Mouse (Mus musculus): ENCODE measurements around the gene Wdfy3. TPM values are rescaled to one million over a fixed set of nuclear protein-coding genes. Genes with fewer than 3 reads are reported as not detected.
"Not testable (repeated sequence)": the region's sequence is repeated elsewhere in the genome, so short reads cannot be mapped to it uniquely, and the experiment has no call there.

Gene Wdfy3
- polyA plus RNA-seq, 1 experiment: 24.7 TPM

DNA sequence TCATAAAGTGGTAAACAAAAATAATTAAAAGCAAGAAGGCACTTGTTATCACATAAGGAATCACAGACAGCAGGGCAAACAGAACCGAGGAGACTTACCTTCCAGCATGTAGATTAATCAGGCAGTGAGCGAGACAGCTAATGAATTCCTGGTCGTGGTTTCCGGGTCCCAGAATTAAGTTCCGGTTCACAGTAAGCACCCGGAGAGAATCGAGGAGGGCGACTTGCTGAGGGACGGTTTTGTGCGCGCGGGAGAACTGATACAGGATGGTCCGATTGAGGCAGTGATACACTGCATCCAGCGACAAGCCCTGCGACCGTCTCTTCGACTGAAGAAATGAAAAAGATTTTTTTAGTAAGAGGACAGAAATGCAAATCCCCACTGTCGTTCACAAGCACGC lies 181.7 kb downstream of the Wdfy3 start:
- no peak for DNase-seq (ENCODE audit: low spot score)

DNA sequence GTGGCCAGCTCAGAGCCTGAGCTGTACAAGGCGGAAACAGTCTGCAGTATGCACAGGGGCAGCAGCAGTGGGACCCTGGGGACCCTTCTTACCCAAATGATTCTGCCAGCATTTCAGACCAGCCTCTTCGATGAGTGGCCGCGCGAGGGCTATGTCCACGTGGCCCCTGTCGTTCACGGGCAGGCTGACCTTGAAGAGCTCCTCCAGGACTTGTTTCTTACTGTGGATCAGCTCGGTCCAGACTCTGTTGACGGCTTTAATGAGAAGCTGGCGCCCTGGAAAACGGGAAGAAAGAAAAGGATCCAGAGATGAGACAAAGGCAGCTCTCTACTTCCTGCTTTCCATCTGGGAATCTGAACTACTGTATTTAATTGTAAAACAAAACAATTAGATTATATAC lies 184.7 kb downstream of the Wdfy3 start:
- no peak for DNase-seq (ENCODE audit: low spot score)

DNA sequence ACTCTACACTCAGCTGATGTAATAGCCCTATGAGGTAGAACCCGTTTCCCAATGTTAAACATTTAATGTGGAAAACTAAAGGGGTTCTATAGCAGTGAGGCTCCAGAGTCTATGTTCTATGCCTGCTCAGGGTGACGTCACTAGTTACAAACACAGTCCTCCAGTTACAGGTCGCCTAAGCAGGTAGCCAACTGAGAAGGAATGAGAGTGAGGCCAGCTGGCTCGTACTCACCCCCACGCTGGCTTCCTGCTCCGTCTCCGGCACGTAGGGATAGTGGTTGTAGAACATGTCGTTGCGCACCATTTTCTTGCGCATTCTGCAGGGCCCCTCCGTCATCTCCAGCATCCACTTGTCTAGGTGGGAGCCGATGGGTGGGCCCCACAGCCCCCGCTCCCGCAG lies 187.5 kb downstream of the Wdfy3 start:
- DNase-seq (ENCODE audit: low spot score): no peak

DNA sequence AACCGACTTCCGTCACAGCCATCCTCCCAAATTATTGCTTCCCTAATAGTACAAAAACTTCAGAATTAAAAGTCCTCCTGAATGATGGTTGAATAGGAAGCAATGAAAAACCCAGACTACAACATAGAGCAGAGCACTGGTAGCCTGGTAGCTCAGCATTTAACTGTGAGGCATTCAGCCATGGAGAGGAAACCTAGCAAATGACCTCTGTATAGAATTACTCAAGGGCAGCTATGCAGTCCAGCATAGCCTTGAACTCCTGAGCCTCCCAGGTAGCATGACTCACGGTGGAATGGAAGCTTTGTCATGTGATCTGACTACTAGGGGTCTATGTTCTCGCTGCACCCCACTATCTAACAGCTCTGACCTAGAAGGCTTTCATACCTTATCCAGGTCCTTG lies 189.8 kb downstream of the Wdfy3 start:
- no peak for DNase-seq (ENCODE audit: low spot score)

DNA sequence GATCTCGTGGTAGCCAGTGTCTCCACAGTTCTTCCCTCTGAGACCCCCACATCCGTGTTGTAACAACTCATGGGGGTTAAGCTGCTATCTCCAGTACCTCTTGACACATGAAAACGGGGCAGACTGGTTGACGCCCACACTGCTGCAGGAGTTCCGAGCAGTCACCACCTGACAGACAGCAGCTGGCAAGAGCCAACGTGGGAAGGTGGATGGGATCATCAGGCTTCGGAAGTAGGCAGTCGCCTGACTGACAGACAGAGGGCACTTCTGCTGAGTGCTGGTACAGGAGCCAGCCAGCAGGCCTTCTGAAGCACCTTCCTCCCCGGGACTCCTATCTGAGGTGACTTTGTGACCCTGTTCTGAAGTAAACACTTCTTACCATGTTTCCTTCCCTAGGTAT lies 191.3 kb downstream of the Wdfy3 start:
- no peak for DNase-seq (ENCODE audit: low spot score)

DNA sequence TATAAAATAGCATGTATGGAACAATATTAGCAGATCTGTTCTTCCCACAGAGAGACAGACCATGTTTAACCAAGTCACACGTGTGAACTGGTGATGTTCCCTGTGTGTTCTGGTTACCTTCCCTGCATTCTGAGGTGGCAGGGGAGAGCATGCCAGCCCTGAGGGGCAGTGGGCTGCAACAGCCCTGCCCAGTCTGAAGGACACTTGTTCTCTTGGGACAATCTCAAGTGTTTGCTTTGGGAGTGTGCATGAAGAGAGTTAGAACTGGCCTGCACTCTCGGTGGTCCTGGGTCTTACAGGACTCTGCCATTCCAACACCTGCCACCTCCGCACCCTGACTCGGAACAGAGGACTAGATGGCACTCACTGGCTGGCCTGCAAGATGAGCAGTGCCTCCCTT lies 193.5 kb downstream of the Wdfy3 start:
- DNase-seq (ENCODE audit: low spot score): no peak

DNA sequence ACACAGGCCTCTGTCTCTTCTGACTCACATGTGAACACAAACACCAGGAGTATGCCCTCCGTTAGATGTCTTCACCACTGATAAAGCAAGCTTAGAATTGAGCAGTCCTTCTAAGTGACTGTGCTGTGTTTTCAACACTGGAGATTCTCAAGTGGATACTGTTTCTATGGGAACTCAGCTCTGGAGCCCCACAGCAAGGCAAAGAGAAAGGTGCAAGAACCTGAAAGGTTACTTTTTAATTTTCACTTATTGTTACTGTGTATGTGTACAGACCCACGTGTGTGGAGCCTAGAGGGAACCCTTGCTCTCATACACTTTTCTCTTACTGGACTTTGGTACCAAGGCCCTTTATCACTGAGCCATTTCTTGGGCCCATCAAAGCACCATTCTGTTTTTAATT lies 203.0 kb downstream of the Wdfy3 start:
- DNase-seq (ENCODE audit: low spot score): no peak

DNA sequence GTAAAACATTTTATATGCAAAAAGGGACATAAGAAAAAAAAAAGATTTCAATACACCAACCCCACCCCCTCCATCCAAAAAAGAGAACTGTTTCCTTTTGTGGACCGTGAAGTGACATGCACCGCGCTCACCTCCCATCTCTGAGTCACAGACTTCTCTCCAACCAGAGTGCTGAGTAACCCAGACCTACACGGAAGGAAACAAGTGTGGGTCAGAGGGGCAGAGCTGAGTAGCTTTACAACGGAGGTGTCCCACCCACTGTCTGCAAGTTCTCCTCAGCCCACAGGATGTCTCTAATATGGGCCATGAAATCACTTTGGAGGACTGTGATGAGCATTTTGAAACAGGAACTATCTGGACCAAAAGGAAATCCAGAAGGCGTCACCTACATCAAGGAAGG lies 205.8 kb downstream of the Wdfy3 start:
- DNase-seq (ENCODE audit: low spot score): no peak

DNA sequence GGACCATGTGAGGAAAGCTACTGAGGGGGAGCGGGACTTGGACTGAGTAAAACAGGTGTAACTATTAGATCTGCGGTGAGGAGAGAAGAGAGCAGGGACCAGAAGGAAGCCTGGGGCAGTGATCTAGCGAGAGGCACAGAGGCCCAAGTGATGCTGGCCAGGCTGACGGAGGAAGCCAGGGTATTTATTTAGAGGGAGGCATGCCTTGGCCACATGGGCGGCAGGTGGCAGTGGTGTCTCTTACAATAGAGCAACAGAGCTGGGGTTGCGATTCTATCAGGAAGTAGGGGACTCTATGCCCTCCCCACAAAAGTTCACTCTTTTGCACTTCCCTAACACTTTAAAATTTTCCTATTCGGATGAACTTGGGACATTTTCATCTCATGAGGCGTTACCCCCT lies 207.1 kb downstream of the Wdfy3 start:
- DNase-seq (ENCODE audit: low spot score): no peak

DNA sequence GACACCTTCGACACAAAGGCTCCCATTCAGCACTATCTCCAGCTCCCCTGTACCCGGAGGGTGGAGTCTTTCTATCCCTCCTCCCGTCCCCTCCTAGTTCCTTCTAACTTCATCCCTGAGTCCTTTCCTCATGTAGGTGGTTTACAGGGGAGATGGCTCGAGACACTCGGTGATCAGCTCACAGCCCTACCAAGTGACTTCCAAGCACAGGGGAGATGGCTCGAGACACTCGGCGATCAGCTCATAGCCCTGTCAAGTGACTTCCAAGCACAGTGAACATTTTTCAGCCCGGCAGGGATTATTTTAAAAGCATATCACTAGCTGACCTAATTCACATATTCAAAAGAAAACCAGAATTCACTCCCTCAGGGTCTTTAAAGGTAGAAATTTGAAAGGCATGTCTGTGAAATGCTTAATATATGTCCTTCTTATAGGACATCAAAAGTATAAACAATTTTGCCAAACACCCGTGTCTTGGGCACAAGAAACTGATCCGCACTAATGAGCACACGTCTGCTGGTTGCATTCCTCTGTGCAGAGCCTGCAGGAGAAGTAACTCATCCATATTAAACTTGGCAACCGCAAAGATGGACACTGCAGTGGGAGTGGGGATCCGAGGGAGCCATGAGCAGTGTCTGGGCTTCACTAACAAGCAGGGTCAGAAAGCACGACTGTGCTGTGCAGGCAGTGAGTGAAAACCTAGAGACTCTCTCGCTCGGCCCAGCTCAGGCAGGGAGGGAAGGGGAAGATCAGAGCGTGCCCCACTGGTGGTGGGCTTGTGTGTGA lies 207.7 kb downstream of the Wdfy3 start:
- DNase-seq (ENCODE audit: low spot score): no peak

DNA sequence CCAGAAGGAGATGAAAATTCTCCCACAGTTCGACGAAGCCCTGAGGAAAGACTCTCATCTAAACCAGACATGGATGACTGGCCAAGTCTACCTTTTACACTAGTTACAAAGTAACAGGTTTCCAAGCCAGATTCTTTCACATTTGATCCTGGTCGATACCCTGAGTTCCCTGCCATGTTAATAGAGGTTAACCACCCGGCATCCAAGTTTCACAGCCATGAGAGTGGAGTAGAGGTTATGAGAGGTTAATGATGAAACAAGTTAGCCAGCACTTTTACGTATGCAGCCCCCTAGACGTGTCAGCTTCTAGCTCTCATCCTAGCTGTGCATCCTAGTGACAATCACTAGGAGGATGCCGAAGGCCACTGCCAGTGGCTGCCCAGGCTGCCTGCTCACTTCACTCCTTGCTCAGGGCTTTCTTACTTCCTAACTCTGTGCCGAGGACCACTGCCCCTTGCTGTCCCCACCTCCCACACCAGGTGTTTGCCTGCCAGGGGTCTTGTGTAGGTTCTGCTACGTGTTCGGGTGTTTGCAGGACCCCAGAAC lies 210.8 kb downstream of the Wdfy3 start:
- no peak for DNase-seq (ENCODE audit: low spot score)

DNA sequence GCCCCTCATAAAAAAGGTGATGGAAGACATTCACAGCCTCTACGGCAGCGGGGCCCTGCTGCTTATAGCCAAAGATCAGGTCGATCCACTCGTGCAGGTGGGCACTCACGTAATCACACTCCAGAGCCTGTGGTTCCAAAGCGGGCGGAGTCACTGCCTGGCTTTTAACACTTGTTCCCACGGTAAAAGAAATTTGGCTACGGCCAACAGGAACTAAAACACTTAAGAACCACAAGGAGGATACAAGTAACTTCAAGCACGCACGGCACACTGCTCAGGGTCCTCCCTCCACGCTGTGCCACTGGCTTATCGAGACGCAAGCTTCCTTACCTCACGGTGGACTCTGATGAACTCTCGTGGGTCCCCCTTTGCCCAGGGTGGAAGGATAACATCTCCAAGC lies 214.2 kb downstream of the Wdfy3 start:
- no peak for DNase-seq (ENCODE audit: low spot score)

DNA sequence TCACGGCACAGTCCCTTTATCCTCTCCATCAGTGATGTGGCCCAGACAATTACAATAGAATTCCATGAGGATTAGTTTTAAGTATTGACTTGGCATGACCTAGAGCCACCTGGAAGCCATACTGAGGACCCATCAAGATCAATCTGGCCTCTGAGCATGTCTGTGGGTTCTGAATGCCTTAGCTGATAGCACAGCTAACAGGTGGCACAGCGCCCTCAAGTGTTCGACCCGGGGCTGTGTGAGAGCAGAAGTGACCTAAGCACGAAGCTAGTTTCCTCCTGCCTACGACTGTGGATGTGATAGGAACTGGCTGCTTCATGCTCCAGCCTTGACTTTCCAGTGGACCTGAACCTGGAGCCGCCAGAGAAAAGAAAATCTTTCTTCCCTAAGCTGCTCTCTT lies 215.1 kb downstream of the Wdfy3 start:
- no peak for DNase-seq (ENCODE audit: low spot score)

DNA sequence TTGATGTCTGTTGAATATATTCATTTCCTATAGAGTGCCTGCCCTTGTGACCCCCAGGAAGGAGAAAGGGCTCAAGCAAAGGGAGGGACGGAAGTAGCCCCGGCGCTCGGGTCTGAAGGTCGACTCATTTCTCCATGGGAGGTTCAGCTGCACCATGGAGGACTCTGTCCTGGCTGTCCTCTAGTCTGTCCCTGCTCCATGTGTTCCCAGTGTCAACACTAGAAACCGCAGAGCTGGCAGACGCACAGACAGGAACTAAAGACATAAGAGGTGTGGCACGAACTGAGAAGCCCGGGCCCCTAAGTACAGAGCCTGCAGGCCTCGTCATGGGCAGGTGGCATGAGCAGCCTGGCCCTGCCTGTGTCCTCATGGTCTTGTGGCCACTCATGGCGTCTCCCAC lies 215.6 kb downstream of the Wdfy3 start:
- no peak for DNase-seq (ENCODE audit: low spot score)

DNA sequence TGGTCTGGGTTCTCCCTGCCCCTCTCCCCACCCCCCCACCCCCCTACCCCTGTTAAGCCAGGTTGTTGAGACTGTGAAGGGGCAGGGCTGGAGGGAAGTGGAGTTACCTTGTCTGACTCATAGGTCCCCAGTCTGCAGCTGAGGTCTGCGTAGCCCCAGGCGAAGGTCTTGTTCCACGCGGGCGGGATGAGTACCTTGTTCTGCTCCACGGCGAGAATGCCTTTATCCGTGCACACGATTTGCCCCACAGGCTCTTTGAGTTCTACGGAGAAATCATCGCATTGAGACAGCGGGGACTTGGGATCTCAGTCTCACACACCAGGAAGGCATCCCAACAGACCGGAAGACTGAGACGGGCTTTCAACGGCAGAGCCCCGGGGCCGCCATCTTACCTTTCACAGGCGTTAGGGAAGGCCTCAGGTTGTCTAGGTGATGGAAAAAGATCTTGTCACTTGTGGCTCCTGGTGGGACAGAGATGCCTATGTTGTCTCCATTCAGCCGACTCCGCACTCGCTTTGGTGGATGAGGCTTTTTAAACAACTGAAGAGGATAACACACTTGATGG lies 217.5 kb downstream of the Wdfy3 start:
- no peak for DNase-seq (ENCODE audit: low spot score)

DNA sequence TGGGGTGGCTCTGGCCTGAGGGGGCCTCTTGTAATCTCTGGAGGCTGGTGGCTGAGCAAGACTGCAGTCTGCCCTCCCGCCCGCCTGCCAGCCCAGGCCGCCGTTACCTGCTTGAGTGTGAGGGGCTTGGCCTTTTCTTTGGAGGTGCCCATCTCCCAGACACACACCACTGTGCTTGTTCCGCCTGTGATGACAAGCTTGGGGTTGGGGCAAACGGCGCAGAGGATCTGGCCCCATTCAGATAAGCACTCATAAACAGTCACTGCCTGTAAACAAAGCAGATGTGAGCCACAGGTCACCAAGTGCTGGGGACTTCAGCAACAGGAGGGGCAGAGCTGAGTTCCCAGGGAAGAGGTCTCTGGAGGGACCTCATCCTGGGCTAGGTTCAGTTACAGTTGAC lies 218.6 kb downstream of the Wdfy3 start:
- no peak for DNase-seq (ENCODE audit: low spot score)

DNA sequence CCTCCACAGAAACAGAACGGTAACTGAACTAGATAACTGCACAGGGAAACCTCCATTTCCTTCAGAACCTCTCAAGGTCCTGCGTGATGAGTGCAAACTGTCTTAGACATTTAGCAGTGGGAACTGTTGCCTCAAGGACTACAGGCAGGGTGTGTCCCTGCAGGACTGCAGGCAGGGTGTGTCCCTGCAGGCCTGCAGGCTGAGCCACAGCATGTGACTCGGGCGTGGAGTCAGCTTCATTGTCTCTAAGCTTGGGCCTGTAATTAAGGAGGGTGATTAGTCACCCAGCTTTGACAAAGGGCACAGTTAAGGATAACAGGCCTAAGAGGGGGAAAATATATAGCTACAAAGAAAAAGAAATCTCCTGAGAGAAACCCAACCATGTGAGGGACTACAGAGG lies 222.0 kb downstream of the Wdfy3 start:
- DNase-seq (ENCODE audit: low spot score): no peak

DNA sequence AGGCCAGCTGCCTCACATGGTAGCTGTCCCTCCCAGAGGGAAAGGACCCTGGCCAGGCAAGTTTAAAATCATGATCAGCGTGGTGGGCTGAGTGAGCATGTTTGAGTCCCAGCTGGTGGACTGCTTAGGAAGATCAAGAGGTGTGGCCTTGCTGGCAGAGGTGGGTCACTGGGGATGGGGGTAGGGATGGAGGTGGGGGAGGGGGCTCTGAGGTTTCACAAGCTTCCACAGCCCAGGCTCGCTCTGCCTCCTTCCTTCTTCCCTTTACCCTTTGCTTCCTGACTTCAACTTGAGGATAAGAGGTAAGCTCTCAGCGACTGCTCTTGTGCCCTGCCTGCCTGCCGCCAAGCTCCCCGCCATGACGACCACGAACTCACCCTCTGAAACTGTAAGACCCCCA lies 222.4 kb downstream of the Wdfy3 start:
- DNase-seq (ENCODE audit: low spot score): no peak

DNA sequence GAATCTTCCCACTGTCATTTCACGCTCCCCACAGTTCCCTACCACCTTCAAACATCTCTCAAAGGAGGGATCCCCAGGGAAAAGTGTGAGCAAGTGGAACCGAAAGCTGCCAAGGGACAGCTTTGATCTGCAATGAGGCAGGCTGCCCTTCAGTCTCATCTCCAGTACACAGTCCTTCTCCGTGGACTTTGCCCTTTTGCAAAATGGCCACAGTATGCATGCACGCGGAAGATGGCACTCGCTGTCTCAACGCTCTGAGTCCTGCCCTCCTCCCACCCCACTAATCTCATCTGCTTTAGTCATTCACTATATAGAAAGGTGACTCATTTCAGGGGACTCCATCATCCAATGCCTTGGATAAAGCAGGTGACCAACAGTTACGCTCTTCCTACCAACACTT lies 223.8 kb downstream of the Wdfy3 start:
- DNase-seq (ENCODE audit: low spot score): no peak

DNA sequence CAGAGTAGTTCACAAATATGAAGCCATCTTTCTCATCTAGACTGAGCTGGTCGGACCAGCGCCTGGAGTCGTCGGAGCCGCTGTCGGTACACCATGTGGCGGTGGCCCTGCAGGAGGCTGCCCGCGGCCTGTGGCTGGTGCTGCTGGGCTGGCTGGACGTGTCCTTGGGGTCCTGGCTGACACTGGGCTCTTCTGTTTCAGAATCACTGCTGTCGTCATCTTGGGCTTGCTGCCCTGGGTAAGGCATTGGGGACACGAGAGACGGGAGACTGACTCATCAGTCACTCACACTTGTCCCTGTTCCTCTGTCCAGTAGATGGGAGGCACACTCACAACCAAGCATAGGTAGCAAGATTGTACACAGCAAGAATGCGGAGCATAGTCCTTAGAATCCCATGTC lies 224.7 kb downstream of the Wdfy3 start:
- no peak for DNase-seq (ENCODE audit: low spot score)

DNA sequence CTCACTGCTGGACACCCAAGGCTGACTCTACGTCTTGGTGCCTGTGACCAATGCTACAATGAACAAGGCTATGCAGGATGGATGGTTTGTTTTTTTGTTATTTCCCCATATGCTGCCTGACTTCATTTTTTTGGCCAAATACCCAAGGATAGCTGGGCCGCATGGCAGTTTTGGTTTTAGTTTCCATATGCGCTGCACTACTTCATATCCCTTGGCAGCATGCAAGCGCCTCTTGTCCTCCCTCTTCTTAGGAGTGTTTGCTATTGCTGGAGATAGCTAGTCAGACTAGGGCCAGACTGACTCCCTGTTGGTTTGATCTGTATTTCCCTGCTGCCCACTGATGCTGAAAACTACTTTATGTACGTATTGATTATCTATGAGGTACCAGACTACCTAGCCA lies 229.2 kb downstream of the Wdfy3 start:
- no peak for DNase-seq (ENCODE audit: low spot score)

DNA sequence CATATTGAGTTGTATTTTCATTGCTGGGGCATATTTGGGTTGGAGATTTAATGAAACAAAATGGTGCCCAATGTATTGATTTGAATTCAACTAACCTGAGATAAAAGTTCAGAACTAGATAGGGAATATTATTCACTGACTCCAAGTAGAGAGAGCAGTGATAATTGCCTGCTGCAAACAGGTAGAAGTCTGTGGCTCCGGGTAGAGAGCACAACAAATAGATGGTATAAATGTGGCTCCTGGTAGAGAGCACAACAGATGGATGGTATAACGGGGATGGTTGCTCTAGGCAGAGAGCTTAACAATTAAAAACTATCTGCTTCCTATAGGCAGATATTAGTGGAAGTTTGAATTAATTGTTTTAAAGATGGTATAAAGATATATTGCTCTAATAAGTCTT lies 232.1 kb downstream of the Wdfy3 start:
- DNase-seq (ENCODE audit: low spot score): not testable (repeated sequence)

DNA sequence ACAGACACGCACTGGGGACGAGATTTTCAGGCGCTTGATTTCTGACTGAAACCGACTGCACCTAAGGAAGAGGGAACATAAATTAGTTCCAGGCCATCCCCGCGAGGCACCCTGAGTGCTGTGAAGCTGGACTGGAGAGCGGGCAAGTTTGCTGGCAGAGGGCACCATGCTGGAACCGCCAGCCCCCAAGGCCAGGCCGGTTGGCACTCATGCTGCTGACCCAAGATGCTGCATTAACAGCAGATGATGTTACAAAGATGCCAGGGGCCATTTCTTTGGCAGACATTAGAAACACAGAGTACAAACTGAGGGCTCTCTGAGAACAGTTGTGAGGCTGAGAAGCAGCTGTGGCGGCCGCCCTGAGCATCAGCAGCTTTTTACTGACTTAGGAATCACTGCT lies 233.5 kb downstream of the Wdfy3 start:
- DNase-seq (ENCODE audit: low spot score): no peak

DNA sequence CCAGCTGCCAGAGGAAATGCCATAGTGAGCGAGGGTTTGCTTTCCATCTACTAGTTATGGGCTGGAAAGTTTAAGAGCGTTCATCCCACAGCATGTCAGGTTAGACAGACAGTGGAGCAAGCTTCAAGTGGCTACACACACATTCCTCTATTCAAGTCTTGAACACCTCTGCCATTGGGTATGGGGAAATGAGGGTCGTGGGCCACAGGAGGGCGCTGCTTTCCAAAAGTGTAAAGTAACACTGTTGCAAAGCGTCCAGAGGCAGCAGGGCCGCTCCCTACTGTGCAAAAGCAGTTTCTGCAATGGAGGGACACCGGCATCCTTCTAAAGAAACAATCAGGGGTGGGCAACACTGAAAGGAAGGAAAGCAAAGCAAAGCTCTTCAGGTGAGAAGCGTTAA lies 235.8 kb downstream of the Wdfy3 start:
- DNase-seq (ENCODE audit: low spot score): no peak
